Mouse (Mus musculus) mesoderm, embryonic 11.5 days (tissue): ENCODE data around the gene Cd22.

Source experiments
- DNase-seq: peaks from one replicate; pipeline ENCODE4 v3.0.0-alpha.2; 2012; ENCODE audit warnings: low read depth, low spot score

Cd22 gene

GRCm38 (mm10) chr7:30820854-30821445 lies 59.2 kb downstream of the Cd22 start:
- DNase-seq: no peak

GRCm38 (mm10) chr7:30820131-30820530 lies 60.0 kb downstream of the Cd22 start:
- DNase-seq: no peak
